Mouse (Mus musculus) retina, embryonic 14.5 days (tissue): ENCODE measurements around the gene Mcrs1.
"Not testable (repeated sequence)": the region's sequence is repeated elsewhere in the genome, so short reads cannot be mapped to it uniquely, and the experiment has no call there.

Experiments
- DNase-seq: peaks from one replicate; pipeline ENCODE4 v3.0.0-alpha.2; 2015; ENCODE audit warnings: low spot score

Gene Mcrs1

DNA sequence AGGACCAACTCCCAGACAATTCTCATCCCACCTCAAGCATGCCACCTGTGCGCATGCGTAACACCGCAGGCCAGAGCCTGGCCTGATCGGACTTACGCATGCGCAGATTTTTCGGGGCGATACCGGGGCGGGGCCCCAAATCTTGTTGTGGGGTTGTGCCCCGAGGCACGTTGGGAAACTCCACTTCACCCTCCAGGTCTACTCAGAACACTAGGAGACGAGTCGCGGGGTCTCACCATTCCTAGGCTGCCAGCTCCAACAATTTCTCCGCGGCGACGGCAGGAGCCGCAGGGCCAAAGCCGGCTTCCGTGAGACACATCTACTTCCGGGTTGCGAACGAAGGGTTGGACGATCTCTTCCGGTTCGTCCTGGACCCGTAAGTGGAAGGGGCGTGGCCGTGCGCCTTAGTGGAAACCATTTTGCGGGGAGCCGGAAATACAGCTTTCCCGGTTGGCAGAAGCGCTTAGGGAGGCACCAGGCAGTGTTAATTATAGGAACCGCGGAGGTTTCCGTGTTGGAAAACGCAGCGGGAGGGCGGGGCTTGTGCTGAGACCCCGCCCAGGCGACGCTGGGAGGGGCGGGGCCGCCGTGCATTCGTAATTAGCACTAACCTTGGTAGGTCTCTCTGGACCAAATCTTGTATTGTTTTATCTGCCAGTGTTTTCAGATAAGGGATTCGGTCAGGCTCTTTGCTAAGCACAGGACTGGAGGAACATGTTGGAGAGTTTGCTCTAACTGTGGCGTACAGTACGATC lies at the start of gene Mcrs1:
TSS of gene Mcrs1 (minus strand) at position 336 of the 755 bp plus-strand sequence.
- peak; percentile 100 for DNase-seq

DNA sequence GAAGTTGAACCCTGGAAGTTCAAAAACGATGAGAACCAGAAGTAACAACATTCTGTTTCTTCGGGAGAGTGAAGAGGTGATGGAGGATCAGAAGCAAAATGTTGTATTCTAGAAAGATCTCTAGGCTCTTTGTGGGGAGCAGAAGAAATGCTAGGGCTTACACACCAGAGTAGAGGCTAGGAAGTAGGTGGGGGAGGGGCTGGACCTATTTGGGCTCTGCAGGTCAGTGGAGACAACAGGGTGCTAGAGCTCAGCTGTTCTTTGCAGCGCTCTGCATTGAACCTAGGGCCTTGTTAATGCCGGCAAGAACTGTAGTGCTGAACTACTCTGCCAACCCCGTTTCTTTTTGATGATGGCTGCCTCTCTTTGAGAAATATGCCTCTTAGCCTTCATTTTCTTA lies 44.5 kb upstream of the Mcrs1 start:
- DNase-seq, result no peak

DNA sequence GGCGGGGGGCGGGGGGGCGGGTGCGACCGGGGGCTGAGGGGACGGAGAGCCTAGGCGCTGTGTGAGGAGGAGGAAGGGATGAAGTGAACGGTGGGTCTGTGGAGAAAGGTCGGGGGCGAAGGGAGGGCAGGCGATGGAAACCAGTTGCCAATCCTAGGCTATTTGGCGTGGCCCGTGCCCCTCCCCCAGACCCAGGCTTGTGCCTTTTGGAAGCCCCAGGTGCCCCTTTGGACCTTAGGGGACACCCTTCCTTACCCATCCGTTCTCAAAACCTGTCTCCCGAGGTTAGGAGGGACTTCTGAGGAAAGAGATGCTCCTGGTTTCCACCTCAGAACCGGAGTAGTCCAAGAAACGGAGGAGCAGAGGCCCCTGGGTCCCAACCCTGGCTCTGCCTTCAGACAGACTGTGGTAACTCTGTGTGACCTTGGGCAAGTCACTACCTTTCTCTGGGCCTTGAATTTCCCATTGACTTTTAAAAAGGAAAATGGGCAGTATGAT lies 43.8 kb upstream of the Mcrs1 start, which contains the start of gene Fam186b:
TSS of gene Fam186b (minus strand) at position 405 of the 498 bp plus-strand sequence.
- peak; percentile 63 for DNase-seq

DNA sequence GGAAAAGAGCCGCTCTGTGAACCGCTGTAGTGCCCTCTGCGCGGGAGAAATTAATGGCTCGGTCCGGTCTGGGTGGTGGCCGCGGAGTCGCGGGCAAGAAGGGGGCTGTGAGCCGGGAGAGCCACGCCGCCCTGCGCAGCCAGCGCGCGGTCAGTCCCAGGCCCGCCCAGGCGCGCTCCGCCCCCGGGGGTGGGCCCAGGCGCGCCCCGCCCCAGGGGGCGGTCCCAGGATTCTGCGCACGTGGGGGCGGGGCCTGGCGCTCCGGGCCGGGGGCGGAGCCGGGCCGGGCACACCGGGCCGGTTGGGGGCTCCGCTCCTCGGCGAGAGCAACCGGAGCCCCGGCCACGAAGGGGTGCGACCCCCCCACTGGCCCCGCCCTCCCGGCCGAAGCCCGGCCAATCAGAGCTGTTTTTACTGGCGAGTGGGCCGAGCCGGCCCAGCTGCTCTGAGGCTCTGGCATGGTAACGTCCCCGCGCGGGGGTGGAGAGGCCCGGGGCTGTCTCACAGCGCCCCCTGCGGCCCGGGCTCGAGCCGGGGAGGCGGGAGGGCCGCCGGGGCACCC lies 43.1 kb upstream of the Mcrs1 start, which contains the start of gene Prpf40b:
TSS of gene Prpf40b (plus strand) at position 275 of the 562 bp plus-strand sequence.
- DNase-seq, result peak; percentile 93

DNA sequence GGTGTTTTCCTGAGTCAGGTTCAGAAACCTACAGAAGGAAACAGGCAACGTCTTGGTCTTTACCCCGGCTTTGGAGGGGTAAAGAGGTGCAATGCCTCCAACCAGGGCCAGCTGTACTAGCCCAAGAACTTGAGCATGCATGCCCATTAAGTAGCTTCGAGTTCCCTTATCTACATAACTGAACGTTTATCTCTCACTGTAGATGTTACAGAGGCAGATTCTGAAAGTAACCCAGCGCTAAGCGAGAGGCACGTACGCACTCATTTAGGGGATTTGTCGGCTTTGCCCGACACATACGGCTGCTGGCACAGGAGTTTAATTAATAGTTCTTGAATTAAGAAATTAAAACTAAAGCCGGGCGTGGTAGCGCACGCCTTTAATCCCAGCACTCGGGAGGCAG lies 42.5 kb upstream of the Mcrs1 start:
- no peak for DNase-seq

DNA sequence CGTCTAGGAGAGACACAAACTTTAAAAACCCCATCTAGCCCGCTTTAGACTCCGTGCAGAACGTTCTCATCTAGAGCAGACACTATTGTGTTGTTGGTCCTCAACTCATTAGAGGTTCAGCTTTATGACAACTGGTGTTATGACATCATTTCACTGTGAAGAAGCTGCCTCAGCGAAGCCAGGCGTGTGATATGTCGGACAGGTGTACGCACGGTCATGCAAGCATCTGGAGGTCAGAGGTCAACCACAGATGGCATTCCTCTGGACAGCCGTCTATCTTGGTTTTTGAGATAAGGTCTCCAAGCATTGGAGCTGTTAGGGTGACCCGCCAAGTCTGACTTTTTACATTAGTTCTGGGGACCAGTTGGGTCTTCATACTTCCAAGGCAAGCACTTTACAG lies 38.8 kb upstream of the Mcrs1 start:
- DNase-seq, result no peak

DNA sequence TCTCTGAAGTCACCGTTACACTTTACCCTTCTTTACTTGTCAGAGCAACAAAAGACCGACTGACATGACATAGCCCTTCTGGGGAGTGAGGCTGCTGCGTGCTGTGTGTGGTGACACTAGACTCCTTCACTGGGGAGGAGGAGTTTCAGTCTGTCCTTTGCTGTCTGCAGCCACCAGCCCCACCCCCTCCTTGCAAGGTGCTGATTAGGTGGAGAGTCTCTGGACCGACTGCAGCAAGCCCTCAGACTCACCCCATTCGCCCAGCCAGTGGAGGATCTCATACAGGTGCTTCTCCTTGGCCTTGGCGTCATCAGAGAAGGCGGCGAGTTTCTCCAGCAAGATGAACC lies 33.4 kb upstream of the Mcrs1 start:
- no peak for DNase-seq

DNA sequence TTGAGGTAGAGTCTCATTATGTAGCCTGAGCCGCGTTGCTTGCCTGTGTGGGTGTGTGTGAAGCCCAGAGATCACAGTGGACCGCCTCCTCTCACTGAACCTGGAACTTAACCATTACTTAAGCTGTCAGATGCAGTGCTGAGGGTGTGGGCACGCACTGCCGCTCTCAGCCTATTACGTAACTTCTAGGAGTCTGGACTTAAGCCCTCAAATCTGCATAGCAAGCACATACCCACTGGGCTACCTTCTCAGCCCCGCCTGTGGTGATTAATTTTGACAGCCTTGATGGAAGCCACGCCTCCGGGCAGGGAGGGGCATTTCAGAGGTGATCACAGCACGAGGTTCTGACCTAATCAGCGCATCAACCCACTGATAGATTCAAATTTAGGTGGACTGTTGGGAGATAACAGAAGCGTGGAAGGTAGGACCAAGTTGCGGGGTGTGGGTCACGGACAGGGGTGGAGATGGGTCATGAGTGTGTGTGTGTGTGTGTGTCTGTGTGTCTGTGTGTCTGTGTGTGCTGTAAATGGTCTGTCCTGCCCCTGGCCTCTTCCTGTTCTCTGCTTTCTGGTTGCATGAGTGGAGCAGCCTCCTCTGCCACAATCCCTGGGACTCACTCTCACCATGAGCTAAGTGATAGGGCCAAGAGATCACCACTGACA lies 32.9 kb upstream of the Mcrs1 start:
- peak; percentile 47 for DNase-seq

DNA sequence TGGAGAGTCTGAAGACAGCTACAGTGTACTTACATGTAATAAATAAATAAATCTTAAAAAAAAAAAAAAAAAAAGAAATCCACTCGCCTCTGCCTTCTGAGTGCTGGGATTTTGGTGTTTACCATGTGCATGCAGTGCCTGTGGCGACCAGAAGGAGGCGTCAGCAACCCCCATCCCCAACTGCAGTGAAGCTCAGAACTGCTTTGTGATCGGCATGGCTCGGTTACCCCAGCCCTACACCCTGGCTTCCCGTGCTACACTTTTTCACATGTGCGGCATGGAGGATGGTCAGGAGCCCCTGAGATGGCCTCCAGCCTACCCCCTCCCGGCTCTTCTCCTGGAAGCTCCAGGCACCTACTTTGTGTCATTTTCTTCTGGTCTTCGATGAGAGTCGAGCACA lies 31.7 kb upstream of the Mcrs1 start:
- DNase-seq, result no peak

DNA sequence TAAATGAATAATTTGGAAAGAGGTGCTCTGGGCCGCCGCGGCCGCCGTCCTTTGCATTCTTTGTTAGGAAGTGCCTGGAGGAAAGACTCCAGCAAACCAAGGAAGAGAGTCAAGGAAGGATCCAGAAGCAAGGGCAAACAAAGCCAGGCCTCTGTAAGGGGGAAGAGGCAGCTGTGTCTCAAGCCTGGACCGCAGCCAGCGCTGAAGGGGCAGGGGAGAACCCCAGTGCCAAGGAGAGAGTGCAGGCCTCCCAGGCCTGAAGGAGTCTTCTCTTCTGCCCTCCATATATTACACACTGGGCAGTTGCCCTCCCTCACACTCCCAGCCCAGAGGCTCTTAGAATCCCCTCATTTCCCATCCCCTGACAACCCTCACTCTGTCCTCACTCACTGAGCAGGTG lies 26.5 kb upstream of the Mcrs1 start:
- DNase-seq, result no peak

DNA sequence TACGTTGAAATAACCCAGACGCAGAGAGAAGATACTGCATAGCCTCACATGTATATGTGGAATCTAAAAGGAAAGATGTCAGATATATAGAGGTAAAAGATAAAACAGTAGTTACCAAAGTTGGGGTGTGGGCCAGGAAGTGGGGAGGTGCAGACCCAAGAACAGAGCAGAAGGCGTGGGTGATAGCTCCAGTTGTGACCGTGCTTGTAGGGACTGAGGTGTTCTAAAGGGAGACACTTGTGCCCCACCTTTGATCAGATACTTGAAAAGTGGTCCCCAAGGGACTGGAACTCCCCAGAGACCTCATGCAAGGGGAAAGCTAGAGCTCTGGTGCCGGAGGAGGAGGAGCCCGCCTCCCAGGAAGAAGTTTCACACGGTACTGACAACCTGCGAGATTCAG lies 24.3 kb upstream of the Mcrs1 start:
- DNase-seq, result no peak

DNA sequence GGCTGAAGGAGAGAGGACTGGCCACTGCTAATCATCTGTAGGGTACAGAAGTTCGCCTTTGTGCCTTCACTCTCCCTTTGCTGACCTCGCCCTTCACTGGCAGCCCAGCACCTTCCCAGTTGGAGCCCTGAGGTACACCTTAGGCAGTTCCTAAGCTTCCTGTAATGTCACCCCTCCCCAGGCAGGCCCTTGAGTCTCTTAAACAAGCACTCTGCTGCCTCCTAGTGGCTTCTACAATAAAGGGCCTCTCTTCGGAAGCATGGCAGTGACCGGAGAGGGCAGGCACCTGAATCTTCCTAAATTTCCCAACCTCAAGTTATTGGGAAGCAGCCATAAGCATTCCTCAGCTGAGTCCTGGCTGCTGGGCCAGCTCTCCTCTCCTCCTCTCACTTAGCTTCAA lies 13.9 kb upstream of the Mcrs1 start:
- DNase-seq, result peak; percentile 92

DNA sequence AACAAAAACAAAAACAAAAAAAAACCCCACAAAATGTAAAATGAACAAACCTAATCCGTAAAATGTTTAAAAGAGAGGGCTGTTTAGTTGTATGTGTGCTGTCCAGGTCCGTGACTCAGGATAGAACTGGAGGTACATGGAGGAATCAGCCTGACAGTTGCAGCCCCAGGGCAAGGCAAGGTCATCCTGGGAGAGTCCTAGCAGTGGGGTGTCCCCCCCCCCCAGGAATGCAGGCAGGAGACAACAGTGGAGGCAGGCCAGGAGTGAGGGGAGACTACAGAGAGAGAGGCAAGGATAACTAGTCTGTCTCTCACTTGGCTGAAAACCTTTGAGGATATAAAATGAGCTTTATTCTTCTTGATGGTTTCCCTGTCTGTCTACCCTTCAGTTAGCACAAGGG lies 12.6 kb upstream of the Mcrs1 start:
- DNase-seq, result no peak

DNA sequence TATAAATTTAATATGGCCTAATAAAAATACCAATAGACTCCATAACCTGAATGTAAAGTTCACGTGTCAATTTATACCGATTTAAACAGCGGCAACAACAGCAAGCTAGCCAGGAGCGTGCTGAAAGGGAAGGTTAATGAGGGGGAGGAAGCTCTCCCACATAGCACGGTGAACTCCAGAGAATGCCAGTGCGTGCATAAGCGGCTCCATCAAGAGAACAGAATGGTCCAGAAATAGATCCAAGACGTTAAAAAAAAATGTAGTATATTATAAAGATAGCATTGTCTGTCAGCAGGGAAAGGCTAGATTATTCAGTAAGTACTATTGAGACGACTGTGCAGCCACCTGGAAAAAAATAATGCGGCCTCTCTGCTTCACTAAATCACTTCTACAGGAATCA lies 10.9 kb upstream of the Mcrs1 start:
- DNase-seq, result no peak

DNA sequence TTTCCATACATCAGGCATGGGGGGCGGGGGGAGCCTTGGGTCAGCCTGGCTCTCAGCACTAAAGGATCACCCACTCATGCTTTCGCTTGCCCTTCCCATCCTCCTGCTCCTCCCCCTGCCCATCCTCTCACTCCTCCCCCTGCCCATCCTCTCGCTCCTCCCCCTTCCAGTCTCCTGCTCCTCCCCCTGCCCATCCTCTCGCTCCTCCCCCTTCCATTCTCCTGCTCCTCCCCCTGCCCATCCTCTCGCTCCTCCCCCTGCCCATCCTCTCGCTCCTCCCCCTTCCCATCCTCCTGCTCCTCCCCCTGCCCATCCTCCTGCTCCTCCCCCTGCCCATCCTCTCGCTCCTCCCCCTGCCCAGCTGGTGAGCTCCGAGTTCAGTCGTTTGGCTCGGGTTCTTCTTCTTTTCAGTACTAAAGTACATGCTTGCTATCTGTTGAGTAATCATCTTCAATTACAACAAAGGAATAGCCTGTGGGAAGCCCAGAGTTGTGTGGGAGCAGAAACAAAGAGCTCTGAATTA lies 8.0 kb upstream of the Mcrs1 start:
- peak; percentile 78 for DNase-seq

DNA sequence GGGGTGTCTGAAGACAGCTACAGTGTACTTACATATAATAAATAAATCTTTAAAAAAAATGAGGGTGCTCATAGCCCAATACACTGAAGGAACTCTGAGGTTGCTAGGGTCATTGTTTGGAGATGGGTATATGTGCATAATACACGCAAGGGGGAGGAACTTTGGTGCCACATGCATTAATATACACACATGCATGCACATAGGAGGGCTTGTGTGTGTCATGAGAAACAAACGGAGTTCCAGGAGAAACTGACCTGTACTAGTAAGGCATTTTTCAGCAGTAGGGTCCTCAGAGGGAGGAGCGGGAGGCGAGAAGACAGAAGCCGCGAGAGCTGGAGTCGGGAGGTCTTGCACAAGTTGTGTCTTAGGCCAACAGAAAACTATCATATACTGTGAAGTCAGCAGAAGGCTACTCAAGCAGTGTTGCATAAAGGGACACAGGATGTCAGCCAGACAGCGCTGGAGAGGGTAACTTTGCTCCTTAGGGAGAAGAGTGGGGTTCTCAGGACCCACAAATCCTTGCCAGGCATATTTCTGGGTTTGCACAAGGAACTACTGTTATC lies 7.5 kb upstream of the Mcrs1 start:
- peak; percentile 16 for DNase-seq

DNA sequence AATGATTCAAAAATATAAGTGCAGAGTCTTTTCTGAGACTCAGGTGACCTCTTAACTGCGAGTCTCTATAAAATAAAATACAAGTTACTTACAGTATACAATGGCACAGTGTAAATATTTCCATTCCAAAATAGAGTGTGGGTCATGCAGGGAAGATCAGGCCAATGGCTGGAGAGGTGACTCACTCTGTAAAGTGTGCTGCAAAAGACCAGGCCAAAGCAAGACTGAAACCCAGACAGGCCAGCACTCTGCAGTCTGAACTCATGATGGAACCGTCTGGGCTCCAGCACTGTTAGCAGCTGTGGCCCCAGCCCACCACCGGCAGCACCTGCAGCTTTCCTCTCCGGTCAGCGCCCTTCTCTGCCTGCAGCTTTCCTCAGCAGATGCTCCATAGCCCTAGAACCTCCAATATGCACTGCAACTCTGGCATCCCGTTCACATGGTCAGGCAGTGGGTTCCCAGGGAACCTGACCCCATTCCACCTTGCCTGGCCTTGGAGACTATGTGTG lies 3.5 kb upstream of the Mcrs1 start:
- DNase-seq, result no peak

DNA sequence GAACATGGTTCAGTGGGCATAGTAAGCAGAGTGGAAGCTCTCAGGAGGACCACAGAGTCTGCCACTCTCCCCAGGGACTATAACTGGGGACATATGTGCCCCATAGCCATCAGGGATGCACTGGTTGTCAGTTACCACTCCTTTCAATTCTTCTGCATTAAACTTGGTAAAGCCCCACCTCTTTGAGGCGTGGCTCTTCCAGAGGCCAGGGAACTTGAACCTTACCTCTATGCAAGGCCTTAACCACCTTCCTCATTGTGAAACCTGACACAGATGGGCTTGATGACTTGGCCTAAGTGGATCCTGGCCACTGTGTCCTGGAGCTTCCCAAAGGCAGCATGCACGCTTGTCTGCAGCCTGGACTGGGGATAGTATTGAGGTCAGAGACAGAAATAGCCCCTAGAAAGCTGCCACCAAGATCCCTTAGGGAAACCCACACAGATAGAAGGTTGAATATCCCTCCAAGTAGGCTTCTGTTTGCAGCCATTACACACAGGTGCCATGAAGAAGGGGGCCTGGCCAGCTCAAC lies 2.8 kb upstream of the Mcrs1 start:
- DNase-seq, result no peak

DNA sequence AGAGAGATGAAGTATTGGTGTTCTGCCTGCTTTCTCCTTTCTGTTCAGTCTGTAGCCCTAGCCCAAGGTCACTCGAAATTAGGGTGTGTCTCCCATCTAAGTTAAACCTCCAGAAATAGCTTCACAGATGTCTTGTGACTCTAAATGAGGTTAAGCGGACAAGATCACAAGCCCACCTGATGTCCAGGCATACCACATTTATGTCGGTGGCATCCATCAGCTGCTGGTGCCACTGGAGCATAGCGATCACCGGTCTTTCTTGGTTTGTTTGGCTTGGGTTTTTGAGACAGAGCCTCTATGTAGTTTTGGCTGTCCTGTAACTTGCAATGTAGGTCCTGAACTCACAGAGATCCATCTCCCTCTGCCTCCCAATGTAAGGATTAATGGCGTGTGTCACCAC lies 2.0 kb upstream of the Mcrs1 start:
- no peak for DNase-seq

DNA sequence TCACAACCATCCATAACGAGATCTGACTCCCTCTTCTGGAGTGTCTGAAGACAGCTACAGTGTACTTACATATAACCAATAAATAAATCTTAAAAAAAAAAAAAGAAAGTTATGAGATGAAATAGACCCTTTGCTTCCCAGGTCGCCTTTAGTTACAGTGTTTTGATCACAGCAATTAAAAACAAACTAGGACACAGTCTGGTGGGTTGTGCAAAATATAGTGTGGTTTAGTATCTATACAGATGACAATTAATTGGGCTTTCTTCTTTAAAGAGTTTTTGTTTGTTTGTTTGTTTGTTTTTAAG lies 1.4 kb upstream of the Mcrs1 start:
- not testable (repeated sequence) for DNase-seq

DNA sequence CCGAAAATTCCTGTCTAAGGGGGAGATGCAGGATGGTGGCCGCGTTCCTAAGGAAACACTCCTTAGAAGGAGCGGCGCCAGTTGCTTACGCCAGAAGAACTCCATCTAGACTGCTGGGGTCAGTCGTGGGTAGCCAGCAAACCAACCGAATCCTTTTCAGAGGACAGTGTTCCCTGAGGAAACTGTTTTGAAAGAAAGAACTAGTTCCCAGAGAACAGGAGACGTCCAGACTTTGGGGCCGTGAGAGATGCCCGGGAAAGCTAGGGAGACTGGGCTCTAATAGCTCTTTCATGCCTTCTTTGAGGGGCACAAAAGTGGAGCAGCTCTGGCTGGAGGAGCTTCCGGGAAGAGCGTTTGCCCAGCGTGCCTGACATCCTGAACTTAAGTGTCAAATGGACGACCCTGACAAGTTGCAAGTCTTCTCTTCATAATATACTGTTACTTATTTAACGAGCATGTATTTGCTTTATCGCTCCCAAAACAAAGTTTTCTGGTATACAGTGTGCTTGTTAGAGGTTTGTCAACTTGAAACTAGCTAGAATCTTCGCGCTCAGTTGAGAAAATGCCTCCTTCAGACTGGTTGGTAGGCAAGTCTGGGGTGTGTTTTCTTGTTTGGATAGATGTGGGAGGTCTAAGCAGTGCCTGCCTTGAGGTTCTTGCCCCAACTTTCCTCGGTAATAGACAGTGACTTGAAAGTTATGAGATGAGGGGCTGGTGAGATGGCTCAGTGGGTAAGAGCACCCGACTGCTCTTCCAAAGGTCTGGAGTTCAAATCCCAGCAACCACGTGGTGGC lies 817 bp upstream of the Mcrs1 start:
- DNase-seq, result no peak

DNA sequence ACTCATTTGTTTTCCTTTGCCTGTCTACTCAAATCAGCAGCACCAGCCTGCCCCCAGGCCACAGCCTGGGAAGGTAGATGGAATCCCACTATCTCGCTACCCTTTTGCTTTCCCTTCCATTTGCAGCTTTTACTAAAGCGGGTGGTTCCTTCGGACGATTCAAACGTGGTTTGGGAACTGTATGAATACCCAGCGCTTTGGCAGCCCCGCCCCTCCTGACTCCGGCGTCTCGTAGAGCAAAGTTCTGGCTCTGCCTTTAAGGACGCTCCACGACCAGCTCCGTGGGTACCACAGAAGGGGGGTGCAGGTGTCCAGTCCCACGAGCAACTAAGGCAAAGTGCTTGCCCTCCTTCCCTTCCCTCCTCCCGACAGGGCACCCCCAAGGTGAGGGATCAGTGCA lies 650 bp downstream of the Mcrs1 start:
- not testable (repeated sequence) for DNase-seq
